Mouse (Mus musculus): ENCODE results near the gene Ttyh3.

The Ttyh3 gene

DNA sequence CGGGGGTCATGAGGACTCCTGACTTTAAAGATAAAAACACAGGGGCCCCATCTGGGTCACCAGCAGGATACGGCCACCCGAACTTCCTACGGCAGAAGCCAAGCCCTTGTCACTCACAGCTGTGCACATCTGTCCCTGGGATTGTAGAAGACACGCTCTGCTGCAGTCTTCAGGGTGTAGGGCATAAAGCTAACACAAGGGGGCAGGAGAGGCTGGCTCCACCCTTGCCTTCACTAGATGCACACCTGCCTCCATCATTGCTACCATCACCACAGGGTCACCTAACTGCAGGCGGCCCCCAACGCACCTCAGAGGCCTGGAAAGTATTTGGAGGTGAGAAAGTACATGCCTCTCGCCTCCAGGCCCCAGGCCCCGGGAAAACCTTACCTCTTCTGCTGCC is 19.8 kb downstream of the Ttyh3 start:
- no peak for DNase-seq (ENCODE audit: low spot score)

DNA sequence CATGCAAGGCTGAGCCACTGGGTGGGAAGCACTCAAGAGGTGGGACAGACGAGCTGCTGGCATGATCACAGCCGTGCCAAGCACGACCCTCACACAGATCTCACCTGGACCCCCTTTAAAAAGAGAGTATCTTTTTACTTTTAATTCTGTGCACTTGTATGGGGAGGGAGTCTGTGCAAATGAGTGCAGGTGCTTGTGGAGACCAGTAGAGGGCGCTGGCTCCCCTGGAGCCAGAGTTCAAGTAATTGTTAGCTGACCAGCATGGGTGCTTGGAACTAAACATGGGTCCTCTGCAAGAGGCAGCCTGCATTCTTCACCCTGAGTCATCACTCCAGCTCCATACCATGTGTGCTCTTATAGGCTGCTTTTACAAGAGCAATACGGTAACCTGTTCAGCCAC is 21.3 kb downstream of the Ttyh3 start:
- DNase-seq (ENCODE audit: low spot score), result no peak

DNA sequence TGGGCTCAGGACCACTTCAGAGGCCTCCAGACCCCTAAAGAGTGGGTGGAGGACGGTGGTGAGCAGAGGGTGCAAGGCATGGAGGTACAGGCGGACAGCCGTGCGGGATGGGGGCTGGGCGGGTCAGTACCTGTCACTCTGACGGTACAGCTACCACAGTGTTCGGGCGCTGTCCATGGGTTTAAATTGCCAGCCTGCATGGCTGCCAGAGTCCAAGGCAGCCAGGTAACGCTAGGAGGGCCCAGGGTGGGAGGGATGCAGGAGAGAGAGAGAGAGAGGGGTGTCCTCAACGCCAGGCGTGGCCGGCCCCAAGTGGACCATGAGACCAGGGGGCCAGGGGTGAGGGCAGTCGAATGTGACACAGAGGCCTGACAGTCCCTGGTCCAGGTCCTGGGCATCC is 23.9 kb downstream of the Ttyh3 start:
- DNase-seq (ENCODE audit: low spot score), result no peak

DNA sequence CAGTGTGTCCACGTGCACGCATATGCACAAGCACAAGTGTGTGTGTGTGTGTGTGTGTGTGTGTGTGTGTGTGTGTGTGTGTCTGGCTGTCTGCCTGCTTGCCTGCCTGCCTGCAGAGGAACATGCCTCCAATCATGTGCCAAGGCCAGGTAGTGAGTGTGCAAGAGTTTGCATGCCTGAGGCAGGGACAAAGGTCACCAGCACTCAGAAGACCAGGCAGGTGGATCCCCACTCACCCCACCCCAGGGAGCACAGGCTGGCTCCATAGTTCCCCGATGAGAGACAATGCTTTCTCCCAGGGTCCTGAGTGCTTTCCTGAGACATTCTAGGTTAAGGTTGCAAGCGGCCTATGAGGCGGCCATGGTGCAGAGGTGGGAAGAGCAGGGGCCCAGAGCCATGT is 24.6 kb downstream of the Ttyh3 start:
- DNase-seq (ENCODE audit: low spot score), result no peak

DNA sequence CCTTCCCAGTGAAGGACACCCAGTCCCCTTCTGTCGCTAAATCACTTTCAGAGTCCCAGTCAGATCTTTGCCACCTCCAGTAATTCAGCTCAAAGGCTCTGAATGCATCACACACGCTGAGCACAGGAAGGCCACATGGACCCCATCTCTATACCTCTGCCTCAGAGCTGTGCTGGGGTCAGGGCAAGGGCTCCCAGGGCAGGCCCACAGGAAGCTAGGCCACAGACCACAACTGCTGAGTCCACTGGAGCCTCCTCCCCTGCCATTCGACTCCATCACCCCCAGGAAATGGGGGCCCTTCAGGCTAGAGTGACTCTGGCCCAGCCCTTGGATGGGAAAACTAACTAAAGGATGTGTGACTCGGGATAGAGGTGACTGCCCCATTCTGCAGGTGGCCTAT is 25.0 kb downstream of the Ttyh3 start:
- DNase-seq (ENCODE audit: low spot score), result no peak

DNA sequence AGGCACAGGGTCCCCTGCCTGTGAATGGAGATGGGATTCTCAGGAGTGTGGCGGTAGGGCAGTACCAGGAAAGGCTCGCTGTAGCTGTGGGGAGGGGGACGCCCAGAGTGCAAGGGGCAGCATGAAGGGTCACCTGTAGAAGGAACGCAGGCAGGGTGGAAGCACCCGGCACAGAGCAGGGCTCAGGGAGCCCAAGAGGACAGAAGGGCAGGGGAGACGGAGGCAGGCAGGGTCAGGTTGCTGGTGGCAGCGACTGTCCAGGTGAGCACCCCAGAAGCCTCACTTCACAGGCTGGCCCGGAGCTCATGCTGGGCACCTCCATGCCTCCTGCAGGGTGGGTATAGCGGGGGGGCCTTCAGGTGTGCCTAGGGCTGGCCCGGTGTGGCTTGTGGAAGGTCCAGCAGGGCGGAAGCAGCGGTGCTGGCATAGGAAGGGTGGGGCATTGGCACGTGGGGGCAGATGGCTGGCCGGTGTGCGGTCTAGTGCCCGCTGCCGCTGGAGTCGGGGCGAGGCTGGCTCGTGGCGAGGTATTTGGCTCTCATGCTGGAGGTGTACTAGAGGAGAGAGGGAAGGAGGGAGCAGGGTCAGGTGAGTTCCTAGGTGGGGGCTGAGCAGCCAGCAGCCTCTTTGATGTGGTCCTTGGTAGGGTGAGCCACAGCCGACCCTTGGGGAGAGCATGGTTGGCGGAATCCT is 25.7 kb downstream of the Ttyh3 start:
- DNase-seq (ENCODE audit: low spot score), result no peak

DNA sequence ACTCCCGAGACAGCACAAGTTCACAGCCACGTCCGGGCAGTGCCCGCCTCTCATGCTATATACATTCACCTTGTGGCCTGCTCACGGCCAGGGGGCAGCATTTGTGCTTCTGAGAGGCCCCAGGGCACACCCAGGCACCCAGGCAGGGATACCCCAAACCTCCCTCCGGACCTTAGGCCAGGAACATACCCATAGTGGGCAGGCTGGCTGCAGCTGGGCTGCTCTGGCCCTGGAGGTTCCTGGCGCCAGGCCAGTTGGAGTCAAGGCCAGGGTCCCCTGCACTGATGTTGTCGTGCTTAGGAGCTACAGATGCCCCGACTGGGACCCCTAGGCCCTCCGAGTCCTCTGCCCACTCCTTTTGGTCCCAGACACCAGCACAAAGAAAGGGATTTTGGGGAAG is 27.3 kb downstream of the Ttyh3 start:
- no peak for DNase-seq (ENCODE audit: low spot score)

DNA sequence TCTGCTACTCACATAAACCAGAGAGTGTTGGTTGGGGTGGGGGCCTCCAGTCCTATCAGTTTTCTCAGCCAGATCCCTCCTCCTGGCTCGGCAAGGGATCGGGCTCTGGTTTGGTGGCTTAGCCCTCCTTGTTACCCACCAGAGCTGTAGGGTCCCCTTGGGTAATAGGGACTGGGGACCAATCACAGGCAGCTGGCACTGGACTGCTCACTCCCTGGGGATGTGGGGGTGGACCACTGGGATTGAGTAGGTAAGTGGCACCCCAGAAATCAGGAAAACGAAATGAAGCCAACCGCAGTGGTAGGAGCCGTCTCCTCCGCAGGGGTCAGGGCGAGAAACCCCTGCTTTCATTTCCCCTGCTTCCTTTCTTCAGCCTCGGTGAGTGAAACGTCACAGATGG is 27.7 kb downstream of the Ttyh3 start:
- no peak for DNase-seq (ENCODE audit: low spot score)

DNA sequence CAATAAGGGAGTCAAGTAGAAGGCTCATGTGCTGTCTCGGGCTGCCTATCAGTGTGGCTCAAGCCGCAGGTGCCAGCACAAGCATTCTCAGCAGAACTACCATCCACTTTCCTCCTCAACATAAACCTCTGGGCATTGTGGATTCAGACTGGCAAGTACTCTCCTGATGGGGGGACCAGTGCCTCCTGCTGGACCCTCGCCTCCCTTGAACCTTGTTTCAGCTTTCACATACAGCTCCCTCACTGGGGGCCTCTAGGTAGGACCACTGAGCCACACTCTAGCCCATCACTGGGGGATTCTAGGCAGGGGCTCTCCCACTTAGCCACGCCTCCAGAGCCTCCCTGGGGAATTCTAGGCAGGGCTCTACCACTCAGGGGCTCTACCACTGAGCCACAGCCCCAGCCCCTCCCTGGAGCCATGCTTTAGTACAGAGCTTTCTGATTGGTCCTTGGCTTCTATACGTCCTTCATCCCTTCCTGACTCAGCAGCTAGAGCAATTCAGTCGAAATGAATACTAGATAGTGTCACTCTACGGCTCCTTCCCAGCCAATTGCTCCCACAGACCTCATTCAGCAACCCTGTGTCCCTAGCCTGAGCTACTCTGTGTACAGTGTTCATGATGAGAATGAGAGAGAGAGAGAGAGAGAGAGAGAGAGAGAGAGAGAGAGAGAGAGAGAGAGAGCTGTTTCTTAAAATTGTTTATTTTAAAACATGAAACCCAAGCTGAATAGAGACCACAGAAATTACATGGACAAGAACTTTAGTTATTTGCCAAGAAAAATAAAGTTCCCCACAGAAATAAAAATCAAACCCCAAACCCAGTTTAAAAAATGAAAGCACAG is 28.7 kb downstream of the Ttyh3 start:
- DNase-seq (ENCODE audit: low spot score), result peak; percentile 20

DNA sequence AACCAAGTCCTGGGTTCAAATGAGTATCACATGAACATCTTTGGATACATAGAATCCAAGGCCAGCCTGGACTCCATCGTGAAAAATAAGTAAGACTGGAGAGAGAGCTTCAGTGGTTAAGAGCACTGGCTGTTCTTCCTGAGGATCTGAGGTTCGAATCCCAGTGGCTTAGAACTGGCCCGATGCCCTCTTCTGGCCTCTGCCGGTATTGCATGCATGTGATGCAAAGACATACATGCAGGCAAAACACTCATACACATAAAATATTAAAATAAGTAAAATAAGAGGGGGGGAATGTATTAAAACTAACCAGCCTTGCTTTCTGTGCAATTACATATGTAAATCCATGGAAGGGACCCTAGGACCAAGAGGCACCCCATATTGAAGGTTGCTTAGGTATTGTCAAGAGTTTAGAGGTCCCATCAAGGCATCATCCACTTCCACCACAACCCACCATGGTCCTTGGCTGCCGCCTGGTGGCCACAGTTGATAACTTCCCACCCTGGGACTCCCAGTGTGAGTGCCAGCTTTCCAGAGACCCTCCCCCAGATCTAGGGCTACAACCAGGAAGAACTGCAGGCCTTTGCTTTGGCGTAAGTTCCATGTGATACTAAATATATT is 29.6 kb downstream of the Ttyh3 start:
- peak; percentile 90 for DNase-seq (ENCODE audit: low spot score)

DNA sequence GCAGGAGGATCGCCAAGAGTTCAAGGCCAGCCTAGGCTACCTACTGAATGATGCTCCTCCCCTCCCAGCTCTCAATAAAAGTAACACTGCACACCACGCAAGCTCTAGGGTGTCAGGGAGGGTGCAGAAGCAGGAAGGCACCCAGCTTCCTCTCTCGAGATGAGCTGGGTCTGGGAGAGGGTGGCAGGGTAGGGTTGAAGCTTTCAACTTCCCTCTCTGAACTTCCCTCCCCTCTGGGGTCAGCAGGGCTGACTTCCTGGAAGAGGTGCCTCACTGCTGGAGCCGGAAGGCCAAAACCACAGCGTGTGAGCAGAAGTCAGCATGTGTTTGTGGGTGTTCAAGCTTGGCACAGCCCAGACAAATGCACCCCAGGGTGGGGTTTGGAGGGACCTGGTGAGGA is 31.1 kb downstream of the Ttyh3 start:
- no peak for DNase-seq (ENCODE audit: low spot score)

DNA sequence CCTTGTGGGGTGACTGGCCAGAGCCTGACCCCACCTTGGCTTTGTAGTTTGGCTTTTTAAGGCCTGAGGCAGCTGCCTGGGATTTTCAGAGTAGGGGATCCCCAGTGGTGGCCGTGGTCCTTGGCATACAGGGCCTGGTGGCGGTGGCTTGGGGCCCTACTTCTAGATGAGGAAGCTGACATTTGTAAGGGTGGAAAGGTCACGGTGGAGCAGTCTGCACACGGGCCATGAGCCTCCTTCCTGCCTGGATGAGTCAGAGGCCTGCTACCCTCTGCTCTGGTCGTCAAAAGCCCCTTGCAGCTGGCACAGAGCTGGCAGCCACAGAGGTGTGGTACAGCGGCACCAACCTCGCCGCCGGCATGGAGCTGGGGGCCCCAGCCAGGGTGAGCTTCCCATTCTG is 32.1 kb downstream of the Ttyh3 start:
- peak; percentile 21 for DNase-seq (ENCODE audit: low spot score)

DNA sequence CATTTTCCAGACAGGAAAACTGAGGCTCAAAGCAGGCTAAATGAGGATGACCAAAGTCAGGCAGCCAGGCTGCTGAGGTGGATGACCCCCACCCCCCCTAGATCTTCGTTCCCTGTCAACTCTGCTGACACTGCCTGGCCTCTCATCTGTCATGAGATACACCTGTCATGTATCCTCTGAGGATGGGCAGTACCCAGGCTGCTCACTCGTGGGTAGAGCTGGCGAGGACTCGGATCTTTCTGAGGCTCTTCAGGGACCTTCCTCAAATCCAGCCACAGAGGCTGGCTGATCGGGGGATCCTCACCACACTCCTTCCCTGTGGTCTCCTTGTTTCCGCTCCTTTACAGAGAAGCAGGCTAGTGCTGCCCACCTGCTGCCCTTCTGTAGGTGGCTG is 32.7 kb downstream of the Ttyh3 start:
- no peak for DNase-seq (ENCODE audit: low spot score)

DNA sequence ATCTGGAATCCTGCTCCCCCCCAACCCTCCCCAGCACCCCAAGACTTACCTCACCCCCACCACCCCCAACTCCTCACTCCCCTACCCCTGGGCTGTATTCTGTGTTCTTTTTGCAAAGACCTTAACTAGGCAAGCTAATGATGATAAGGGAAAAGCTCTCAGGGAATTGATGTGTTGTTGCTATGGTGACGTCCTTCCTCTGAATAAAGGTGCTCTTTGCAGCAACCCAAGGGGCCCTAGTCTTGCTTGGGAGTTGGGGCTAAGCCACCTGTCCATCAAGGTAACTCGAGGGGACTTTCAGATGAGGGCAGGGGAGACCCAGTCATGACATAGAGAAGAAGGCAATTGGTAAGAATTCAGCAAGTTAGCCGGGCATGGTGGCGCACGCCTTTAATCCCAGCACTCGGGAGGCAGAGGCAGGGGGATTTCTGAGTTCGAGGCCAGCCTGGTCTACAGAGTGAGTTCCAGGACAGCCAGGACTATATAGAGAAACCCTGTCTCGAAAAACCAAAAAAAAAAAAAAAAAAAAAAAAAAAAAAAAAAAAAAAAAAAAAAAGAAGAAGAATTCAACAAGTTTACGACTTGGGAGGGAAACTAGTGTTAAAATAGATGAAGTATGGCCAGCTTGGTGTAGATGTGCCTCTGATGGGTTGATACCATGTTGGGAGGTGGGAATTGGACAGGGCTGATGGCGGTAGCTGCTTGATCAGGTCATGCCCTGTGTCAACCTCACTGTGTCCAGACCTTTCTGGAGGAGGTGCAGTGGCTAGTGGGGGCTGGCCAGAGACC is 33.3 kb downstream of the Ttyh3 start:
- no peak for DNase-seq (ENCODE audit: low spot score)

DNA sequence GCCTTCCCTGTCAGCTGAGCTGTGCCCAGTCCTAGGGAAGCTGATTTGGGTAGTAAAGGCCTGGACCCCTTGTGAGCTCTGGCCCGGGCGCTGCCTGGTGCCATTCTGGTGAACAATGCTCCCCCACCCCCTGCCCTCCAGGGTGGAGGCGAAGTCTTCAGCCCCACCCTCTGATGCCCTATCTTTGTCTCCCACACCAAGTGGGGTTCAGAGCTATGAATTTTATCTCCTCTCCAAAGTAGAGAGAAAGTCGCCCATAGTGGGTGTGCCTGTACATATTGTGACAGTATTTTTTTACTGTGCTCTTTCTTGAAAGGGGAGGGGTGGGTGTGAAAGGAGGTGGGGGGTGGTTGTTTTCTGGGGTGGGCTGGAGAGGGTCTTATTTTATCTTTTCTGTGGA is 34.0 kb downstream of the Ttyh3 start:
- no peak for DNase-seq (ENCODE audit: low spot score)

DNA sequence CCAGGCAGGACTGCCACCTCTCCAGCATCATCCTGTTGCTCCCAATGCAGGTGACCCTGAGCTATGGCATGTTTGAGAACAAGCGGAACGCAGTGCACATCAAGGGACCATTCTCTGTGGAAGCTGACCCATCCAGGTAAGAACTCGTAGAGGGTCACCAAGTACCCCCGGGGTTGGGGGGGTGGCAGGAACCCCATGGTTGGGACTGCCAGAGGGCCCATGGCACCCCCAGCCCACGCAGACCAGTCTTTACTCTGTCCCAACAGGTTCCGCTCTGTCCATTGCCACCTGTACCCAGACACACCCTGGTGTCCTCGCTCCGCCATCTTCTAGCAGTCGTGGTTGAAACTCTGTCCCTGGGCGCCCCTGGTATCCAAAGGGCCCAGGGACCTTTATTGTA is 34.7 kb downstream of the Ttyh3 start:
- DNase-seq (ENCODE audit: low spot score), result no peak

DNA sequence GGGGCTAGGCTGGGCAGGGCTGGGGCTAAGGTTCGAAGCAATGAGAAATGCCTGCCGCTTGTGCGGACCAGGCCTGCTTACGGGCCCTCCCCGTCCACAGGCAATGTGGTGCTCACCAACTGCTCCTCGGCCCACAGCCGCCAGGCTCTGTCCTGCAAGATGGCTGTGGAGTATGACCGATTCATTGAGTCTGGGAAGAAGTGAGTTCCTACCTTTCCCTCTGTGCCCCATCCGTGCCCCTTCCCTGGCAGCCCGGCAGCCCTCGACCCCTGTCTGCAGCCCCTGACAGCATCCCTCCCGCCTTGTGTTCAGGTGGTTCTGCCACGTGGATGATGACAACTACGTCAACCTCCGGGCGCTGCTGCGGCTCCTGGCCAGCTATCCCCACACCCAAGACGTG is 36.6 kb downstream of the Ttyh3 start:
- no peak for DNase-seq (ENCODE audit: low spot score)

DNA sequence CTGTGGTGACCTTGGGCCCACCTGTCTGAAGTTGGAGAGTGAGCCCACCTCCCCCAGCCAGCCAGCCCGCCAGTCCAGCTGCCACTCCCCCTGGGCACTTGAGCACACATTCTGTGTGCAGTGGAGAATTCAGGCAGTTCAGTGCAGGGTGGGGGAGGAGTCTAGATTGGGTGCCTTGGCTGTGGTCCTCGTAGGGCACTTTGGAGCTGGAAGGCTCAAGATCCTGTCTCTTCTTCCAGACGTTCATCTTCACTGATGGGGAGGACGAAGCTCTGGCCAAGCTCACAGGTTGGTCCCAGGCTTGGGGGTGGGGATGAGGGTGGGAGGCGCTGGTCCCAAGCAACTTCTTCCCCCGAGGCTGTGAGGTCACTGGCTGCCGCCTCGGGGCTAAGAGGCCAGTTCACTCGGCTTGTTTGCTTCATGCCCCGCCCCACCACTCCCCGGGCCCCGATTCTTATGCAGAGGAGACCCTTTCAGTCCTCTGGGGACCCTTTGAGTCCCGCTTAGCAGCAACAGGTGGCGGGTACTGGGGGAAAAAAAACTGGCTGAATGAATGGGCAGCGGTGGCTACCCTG is 37.1 kb downstream of the Ttyh3 start:
- DNase-seq (ENCODE audit: low spot score), result peak; percentile 70

DNA sequence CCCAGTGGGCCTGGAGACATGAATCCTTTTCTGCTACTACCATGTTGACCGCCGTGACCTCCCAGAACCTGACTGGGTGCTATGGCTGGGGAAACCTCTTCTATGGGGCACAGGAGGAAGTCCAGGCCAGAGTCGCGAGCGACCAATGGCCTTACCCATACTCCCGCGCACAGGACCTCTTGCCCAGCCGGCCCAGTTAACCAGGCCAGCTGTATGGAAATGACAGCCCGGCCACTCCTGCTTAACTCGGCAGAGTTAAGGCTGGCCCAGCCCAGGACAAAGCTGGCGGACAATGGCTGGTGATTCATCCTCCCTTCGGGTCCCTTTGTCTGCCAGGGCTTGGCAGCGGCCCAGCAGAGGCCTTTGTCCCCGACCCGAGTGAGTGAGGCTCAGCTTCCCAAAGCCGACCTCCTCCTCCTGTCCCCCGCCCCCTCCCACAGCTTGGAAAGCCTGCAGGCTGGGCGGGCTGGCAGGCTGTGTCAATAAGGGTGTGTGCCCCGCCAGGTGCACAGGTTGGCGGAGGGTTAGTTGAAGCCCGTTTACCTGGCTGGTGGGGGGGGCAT is 37.7 kb downstream of the Ttyh3 start:
- peak; percentile 88 for DNase-seq (ENCODE audit: low spot score)

DNA sequence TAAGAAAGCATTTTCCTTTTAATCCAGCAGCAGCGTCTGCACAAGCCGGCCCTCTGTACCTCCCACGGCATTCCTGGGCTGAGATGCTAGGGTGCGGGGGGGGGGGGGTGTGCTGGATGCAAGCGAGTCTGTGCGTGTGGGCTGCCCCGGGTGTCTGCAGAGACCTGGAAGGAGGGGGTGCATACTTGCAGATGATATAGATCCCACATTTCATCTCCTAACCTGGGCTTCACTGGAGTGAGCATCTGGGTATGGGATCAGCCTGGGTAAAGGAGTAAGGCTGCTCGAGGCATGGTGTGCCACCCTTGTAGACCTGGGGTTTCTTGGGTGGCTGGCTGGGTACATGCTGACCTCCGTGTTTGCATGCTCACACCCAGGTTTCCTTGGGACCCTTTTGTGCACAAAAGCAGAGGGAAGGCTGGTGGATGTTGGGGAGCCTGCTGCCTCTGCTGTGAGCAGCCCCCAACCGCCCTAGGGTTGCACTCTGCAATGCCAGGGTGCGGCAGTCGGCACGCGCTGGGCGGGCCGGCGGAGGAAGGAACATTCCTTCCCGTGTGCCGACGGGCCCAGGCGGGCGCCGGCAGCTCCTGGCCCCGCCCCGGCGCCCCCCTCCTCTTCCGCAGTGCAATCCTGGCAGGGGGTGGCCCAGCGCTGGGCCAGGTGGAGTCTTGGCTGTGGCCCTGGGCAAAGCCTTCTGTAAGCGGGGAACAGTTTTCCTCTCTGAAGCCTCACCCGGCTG is 38.4 kb downstream of the Ttyh3 start:
- DNase-seq (ENCODE audit: low spot score), result peak; percentile 58
